Mouse (Mus musculus): Measurements from ENCODE around the gene Olfml2b. TPM values are rescaled to one million over a fixed set of nuclear protein-coding genes. Genes with fewer than 3 reads are reported as not detected.

Olfml2b gene
- 13.8 TPM for polyA plus RNA-seq (2014; fragmentation: Illumina TruSeq; extraction: RNeasy Lipid Tissue Mini Kit (QIAGEN cat#74804); ENCODE audit: low read depth, low replicate concordance)

DNA sequence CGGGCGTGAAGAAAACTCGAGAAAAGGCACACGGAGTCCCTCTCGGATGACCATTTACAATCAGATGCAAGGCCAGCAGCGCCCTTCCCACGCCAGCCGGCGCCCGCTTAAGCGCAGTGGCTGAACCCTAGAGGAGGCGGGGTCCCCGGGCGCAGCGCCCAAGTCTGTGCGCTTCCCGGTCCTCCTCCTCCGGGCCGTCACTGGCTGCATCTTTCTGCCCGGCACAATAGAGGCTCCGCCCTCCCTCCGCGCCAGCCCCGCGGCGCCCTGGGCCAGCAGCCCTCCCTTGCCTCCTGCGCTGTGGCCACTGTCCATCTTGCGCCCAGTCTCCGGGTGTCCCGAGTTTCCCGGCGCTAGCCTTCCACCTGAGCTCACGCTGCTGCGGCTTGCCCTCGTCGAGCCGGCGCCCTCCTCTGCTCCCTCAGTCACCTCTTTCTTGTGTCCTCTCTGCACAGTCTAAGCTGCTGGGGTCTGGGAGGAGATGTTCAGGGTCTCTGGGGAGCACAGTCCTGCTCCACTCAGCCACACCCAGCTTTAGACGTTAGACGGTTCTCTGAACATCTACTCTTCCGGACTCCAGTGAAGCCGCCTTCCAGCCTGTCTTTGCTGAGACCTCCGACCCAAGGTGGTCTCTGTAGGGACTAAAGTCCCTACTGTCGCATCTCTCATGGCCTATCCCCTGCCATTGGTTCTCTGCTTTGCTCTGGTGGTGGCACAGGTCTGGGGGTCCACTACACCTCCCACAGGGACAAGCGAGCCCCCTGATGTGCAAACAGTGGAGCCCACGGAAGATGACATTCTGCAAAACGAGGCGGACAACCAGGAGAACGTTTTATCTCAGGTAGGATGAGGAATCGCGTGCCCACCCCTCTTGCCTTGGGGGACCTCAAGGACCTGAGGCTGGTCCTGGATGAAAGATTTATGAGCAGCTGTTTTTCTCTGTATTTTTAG lies at the start of gene Olfml2b:
Gene Olfml2b, plus strand, starts transcription at position 278 of the 951 bp plus-strand sequence.

Other genes with a start within 250 kb of the Olfml2b start
- gene Nos1ap, start 54.7 kb upstream of the Olfml2b start, polyA plus RNA-seq (2014; fragmentation: Illumina TruSeq; extraction: RNeasy Lipid Tissue Mini Kit (QIAGEN cat#74804); ENCODE audit: low read depth, low replicate concordance): 6.2 TPM
- 26.6 TPM for gene Atf6, start 223.2 kb downstream of the Olfml2b start, polyA plus RNA-seq (2014; fragmentation: Illumina TruSeq; extraction: RNeasy Lipid Tissue Mini Kit (QIAGEN cat#74804); ENCODE audit: low read depth, low replicate concordance)
- 0.42 TPM for gene Gm26620, start 240.5 kb downstream of the Olfml2b start, polyA plus RNA-seq (2014; fragmentation: Illumina TruSeq; extraction: RNeasy Lipid Tissue Mini Kit (QIAGEN cat#74804); ENCODE audit: low read depth, low replicate concordance)
- 14.3 TPM for gene Dusp12, start 241.0 kb downstream of the Olfml2b start, polyA plus RNA-seq (2014; fragmentation: Illumina TruSeq; extraction: RNeasy Lipid Tissue Mini Kit (QIAGEN cat#74804); ENCODE audit: low read depth, low replicate concordance)